Mouse (Mus musculus) activated CD4-positive, CD25-positive, alpha-beta regulatory T cell, adult 9 weeks (primary cell): ENCODE measurements around the gene Smim12. TPM values are rescaled to one million over a fixed set of nuclear protein-coding genes. Genes with fewer than 3 reads are reported as not detected.

Source experiments
- polyA plus RNA-seq: library from polyadenylated mRNA; unstranded; fragments of 100-300 nt; shearing (Covaris generic); gene quantifications from one replicate; pipeline ENCODE4 v1.2.1, GENCODE M21; 2017

Gene Smim12
- 52.7 TPM for polyA plus RNA-seq

DNA sequence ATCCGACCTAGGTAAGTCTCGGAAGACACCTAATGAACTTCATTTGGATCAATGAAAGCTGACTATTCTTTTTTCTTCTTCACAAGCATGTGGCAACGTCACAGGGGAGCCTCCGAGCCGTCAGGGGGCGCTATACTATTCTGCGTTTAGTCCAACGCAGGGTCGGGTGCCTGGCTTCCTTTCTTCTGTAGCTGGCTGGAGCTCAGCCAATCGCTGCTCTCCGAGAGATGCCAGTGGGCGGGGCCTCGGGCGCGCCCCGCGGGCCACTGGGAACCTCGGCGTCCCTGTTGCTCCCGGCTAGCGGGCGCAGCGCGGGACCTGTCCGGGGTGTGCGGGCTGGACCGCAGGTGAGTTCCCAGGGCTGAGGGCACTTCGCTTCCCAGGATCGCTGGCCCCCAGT is at the start of gene Smim12:
TSS of gene Smim12 (plus strand) at position 233 of the 400 bp plus-strand sequence.

Other genes with a start within 250 kb of the Smim12 start
- 27.2 TPM for gene Sfpq, start 222.5 kb upstream of the Smim12 start, polyA plus RNA-seq
- gene Zmym1, start 182.6 kb upstream of the Smim12 start, polyA plus RNA-seq = 32.9 TPM
- gene Zmym6, start 166.4 kb upstream of the Smim12 start, polyA plus RNA-seq = 38.8 TPM
- gene Tmem35b, start 120.1 kb upstream of the Smim12 start, polyA plus RNA-seq = 27.6 TPM
- not detected for gene Dlgap3, start 74.6 kb upstream of the Smim12 start, polyA plus RNA-seq
- not detected for gene Gja4, start 70.3 kb downstream of the Smim12 start, polyA plus RNA-seq
- not detected for gene Gjb3, start 87.1 kb downstream of the Smim12 start, polyA plus RNA-seq
- gene Gjb4, start 110.3 kb downstream of the Smim12 start, polyA plus RNA-seq = not detected
- gene Gjb5, start 114.4 kb downstream of the Smim12 start, polyA plus RNA-seq = not detected